Mouse (Mus musculus) MEL (cell line): ENCODE results near the gene Dgcr6. TPM values are rescaled to one million over a fixed set of nuclear protein-coding genes. Genes with fewer than 3 reads are reported as not detected.

Experiments
- DNase-seq: peaks from one replicate; pipeline ENCODE4 v3.0.0; 2011; ENCODE audit warnings: low read depth, low spot score
- H3K27ac ChIP-seq: 2 replicates; pipeline ENCODE4 v1.5.1; 2012; ENCODE audit warnings: low read depth, mild to moderate bottlenecking, control low read depth, low read length, moderate library complexity; ENCODE audit not compliant: control insufficient read depth
- H3K27me3 ChIP-seq, 2 experiments: fragments of 150-350 bp in 1 of 2; sonication (generic) in 1 of 2; 2 replicates each; pipeline ENCODE4 v1.6.1; 2012; ENCODE audit warnings: low read length in 2 of 2, mild to moderate bottlenecking in 2 of 2, improper control_type of control experiment in 1 of 2, moderate library complexity in 1 of 2; ENCODE audit not compliant: insufficient read depth in 2 of 2, control insufficient read depth in 1 of 2
- H3K36me3 ChIP-seq, 2 experiments: 2 replicates each; pipeline ENCODE4 v1.6.1; 2012 to 2014; ENCODE audit warnings: low read length in 2 of 2, improper control_type of control experiment in 1 of 2, inconsistent platforms in 1 of 2, mild to moderate bottlenecking in 1 of 2; ENCODE audit not compliant: insufficient read depth in 2 of 2, control insufficient read depth in 1 of 2
- H3K4me1 ChIP-seq, 2 experiments: fragments of 150-350 bp in 1 of 2; sonication (generic) in 1 of 2; 2 replicates each; pipeline ENCODE4 v1.6.1; 2012; ENCODE audit warnings: low read length in 2 of 2, improper control_type of control experiment in 1 of 2, mild to moderate bottlenecking in 1 of 2; ENCODE audit not compliant: insufficient read depth in 2 of 2, control insufficient read depth in 1 of 2
- H3K4me3 ChIP-seq, 2 experiments: fragments of 150-350 bp in 1 of 2; sonication (generic) in 1 of 2; 2 replicates each; pipeline ENCODE4 v1.5.1; 2012; ENCODE audit warnings: low read depth in 2 of 2, low read length in 2 of 2, mild to moderate bottlenecking in 2 of 2, moderate library complexity in 2 of 2, control low read depth in 1 of 2, improper control_type of control experiment in 1 of 2; ENCODE audit not compliant: control insufficient read depth in 1 of 2, insufficient read depth in 1 of 2
- H3K79me2 ChIP-seq: 2 replicates; pipeline ENCODE4 v1.6.1; 2012; ENCODE audit warnings: mild to moderate bottlenecking, low read length, moderate library complexity; ENCODE audit not compliant: control insufficient read depth, poor library complexity, insufficient read depth
- H3K9ac ChIP-seq: 2 replicates; pipeline ENCODE4 v1.6.1; 2012; ENCODE audit warnings: low read depth, mild to moderate bottlenecking, control low read depth, low read length, moderate library complexity; ENCODE audit not compliant: control insufficient read depth, poor library complexity, severe bottlenecking
- H3K9me3 ChIP-seq: fragments of 150-350 bp; sonication (generic); replicated peaks from 2 replicates; pipeline ENCODE4 v1.6.1; 2012; ENCODE audit warnings: mild to moderate bottlenecking, low read length, improper control_type of control experiment, moderate library complexity; ENCODE audit not compliant: insufficient read depth
- CHD2 ChIP-seq: IDR thresholded peaks from 2 replicates; pipeline ENCODE4 v1.6.1; 2011; ENCODE audit warnings: low read length, improper control_type of control experiment
- EP300 ChIP-seq, 2 experiments: IDR thresholded peaks; 2 replicates each; pipeline ENCODE4 v1.6.1; 2011; ENCODE audit warnings: improper control_type of control experiment in 2 of 2, low read length in 2 of 2, low read depth in 1 of 2, mild to moderate bottlenecking in 1 of 2
- ETS1 ChIP-seq: IDR thresholded peaks from 2 replicates; pipeline ENCODE4 v1.6.1; 2012; ENCODE audit warnings: low read depth, mild to moderate bottlenecking, inconsistent platforms, low read length, improper control_type of control experiment, moderate library complexity
- HCFC1 ChIP-seq: IDR thresholded peaks from 2 replicates; pipeline ENCODE4 v1.6.1; 2012; ENCODE audit warnings: low read depth, mild to moderate bottlenecking, inconsistent platforms, low read length, improper control_type of control experiment, moderate library complexity
- MAFK ChIP-seq: IDR thresholded peaks from 2 replicates; pipeline ENCODE4 v1.6.1; 2011; ENCODE audit warnings: low read depth, mild to moderate bottlenecking, low read length, improper control_type of control experiment, borderline replicate concordance
- MAX ChIP-seq: IDR thresholded peaks from 2 replicates; pipeline ENCODE4 v1.6.1; 2011; ENCODE audit warnings: low read length, improper control_type of control experiment
- MAZ ChIP-seq: IDR thresholded peaks from 2 replicates; pipeline ENCODE4 v1.6.1; 2012; ENCODE audit warnings: low read depth, mild to moderate bottlenecking, inconsistent platforms, low read length, improper control_type of control experiment
- MEF2A ChIP-seq: IDR thresholded peaks from 2 replicates; pipeline ENCODE4 v1.6.1; 2014; ENCODE audit warnings: low read depth, mild to moderate bottlenecking, inconsistent platforms, low read length, improper control_type of control experiment; ENCODE audit not compliant: poor library complexity, insufficient replicate concordance, severe bottlenecking; ENCODE audit errors: extremely low read depth
- MYC ChIP-seq: IDR thresholded peaks from 2 replicates; pipeline ENCODE4 v1.6.1; 2011; ENCODE audit warnings: low read depth, mild to moderate bottlenecking, low read length, improper control_type of control experiment, moderate library complexity
- NELFE ChIP-seq: IDR thresholded peaks from 2 replicates; pipeline ENCODE4 v1.6.1; 2011; ENCODE audit warnings: low read depth, low read length, improper control_type of control experiment
- POLR2AphosphoS2 ChIP-seq: IDR thresholded peaks from 2 replicates; pipeline ENCODE4 v1.6.1; 2011; ENCODE audit warnings: low read length, improper control_type of control experiment
- RAD21 ChIP-seq: IDR thresholded peaks from 2 replicates; pipeline ENCODE4 v1.6.1; 2011; ENCODE audit warnings: mild to moderate bottlenecking, low read depth, low read length, improper control_type of control experiment
- SMC3 ChIP-seq: IDR thresholded peaks from 2 replicates; pipeline ENCODE4 v1.6.1; 2011; ENCODE audit warnings: low read depth, low read length, improper control_type of control experiment
- TAL1 ChIP-seq: IDR thresholded peaks from 2 replicates; pipeline ENCODE4 v1.6.1; 2012; ENCODE audit warnings: mild to moderate bottlenecking, inconsistent platforms, low read length, moderate library complexity, mixed read lengths
- TBP ChIP-seq: IDR thresholded peaks from 2 replicates; pipeline ENCODE4 v1.8.0; 2011; ENCODE audit warnings: low read depth, low read length, improper control_type of control experiment
- TCF12 ChIP-seq: IDR thresholded peaks from 2 replicates; pipeline ENCODE4 v1.6.1; 2014; ENCODE audit warnings: low read depth, mild to moderate bottlenecking, inconsistent platforms, low read length, improper control_type of control experiment, moderate library complexity
- UBTF ChIP-seq: IDR thresholded peaks from 2 replicates; pipeline ENCODE4 v1.6.1; 2012; ENCODE audit warnings: low read depth, mild to moderate bottlenecking, inconsistent platforms, low read length, improper control_type of control experiment, moderate library complexity, borderline replicate concordance; ENCODE audit not compliant: insufficient read depth
- USF2 ChIP-seq, 2 experiments: IDR thresholded peaks; 2 replicates each; pipeline ENCODE4 v1.6.1; 2011 to 2012; ENCODE audit warnings: improper control_type of control experiment in 2 of 2, low read length in 2 of 2, borderline replicate concordance in 1 of 2, inconsistent platforms in 1 of 2, low read depth in 1 of 2, mild to moderate bottlenecking in 1 of 2; ENCODE audit not compliant: insufficient read depth in 1 of 2
- ZKSCAN1 ChIP-seq: IDR thresholded peaks from 2 replicates; pipeline ENCODE4 v1.6.1; 2012; ENCODE audit warnings: low read depth, mild to moderate bottlenecking, inconsistent platforms, low read length, improper control_type of control experiment, moderate library complexity
- polyA plus RNA-seq, 2 experiments: library from polyadenylated mRNA; stranded (reverse) in 1 of 2; unstranded in 1 of 2; fragments of >175 nt in 1 of 2; fragments of >200 nt in 1 of 2; gene quantifications; 2 replicates each; pipeline versions ENCODE4 v1.2.1 to v1.2.4; 2012; ENCODE audit warnings: low replicate concordance in 2 of 2, low read depth in 1 of 2; ENCODE audit not compliant: insufficient read length in 2 of 2, insufficient read depth in 1 of 2, missing spikeins in 1 of 2
- total RNA-seq: library from RNA; depleted of rRNA; stranded (reverse); fragments of 300-350 nt; gene quantifications from 2 replicates; pipeline ENCODE4 v1.2.3, GENCODE M21; 2012

The Dgcr6 gene
- total and polyA plus RNA-seq, 3 experiments: 66.8 to 133 TPM; not detected in 1

DNA sequence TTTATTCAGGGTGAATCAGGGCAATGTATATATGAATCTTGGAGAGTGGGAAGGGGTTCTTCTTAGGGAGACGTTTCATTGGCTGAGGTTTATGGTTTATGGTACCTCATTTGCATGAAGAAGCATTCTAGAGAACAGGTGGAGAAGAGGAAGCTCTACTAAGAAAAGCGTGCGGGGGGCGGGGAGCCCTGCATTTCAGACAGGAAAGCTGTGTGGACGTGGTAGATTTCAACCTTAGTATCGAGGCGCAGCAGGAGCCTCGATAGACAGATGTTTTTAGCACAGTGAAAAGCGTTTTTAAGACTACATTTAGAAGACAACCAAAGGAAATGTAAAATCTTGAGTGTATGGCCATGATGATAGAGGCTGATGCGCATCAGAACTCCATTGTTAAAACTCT, 6.6 kb downstream of the Dgcr6 start:
- Histone ChIP-seq H3K4me3 (0 out of 4 replicates have a peak overlapping the region, but pooled peaks of 1 of the 2 experiments have one; percentile 9), H3K4me1 (peaks cover 12 to 35% of the 10 kb centered on the region in 2 experiments), H3K36me3 (peaks cover 0 to 21% of the 10 kb centered on the region in 2 experiments; a peak in 2 of 4 replicates), H3K27me3 (no peaks in the 10 kb centered on the region), H3K79me2 (no peaks in the 10 kb centered on the region), H3K27ac (no peak overlapping the region), H3K9ac (no peak overlapping the region), H3K9me3 (no peaks in the 10 kb centered on the region)
- peak; percentile 85 for DNase-seq
- no peak for TF ChIP-seq RAD21
- TF ChIP-seq CHD2: peak; percentile 10; the same call in 1 of the 2 replicates
- 0 out of 2 replicates have a peak, but pooled peaks have one; percentile 36 for TF ChIP-seq MYC
- TF ChIP-seq TCF12: peak; percentile 39; the same call in 1 of the 2 replicates
- peak; percentile 17 to 41; a peak in 3 of 4 replicates for TF ChIP-seq EP300 (IDR thresholded peaks at IDR 0.05; ENCODE audit: low read depth in 1 of 2, low read length in 2 of 2)
- TF ChIP-seq USF2 (IDR thresholded peaks at IDR 0.05; ENCODE audit: borderline replicate concordance in 1 of 2, insufficient read depth in 1 of 2, low read depth in 1 of 2, low read length in 2 of 2): no peak
- TF ChIP-seq ZKSCAN1: no peak
- no peak for TF ChIP-seq HCFC1
- no peak for TF ChIP-seq UBTF
- TF ChIP-seq MAZ: no peak
- no peak for TF ChIP-seq MAFK
- TF ChIP-seq SMC3: no peak
- no peak for TF ChIP-seq MEF2A
- TF ChIP-seq NELFE: no peak
- TF ChIP-seq MAX: peak; percentile 39; the same call in 1 of the 2 replicates
- peak; percentile 77 for TF ChIP-seq TBP
- TF ChIP-seq TAL1: peak; percentile 52

- no peaks in the 10 kb centered on the region for H3K9me3 ChIP-seq
- TF ChIP-seq ETS1 (no peak), ZKSCAN1 (no peak), MAFK (no peak), POLR2AphosphoS2 (no peak), EP300 (IDR thresholded peaks at IDR 0.05; ENCODE audit: low read depth in 1 of 2, low read length in 2 of 2) (no peak), RAD21 (no peak)
- H3K79me2 ChIP-seq: no peaks in the 10 kb centered on the region; the same call in 1 of the 2 replicates
- no peak overlapping the region for H3K9ac ChIP-seq
- H3K4me1 ChIP-seq: peaks cover 9 to 25% of the 10 kb centered on the region in 2 experiments
- H3K27me3 ChIP-seq: no peaks in the 10 kb centered on the region
- no peak overlapping the region for H3K27ac ChIP-seq
- H3K4me3 ChIP-seq: no peak overlapping the region
- peaks cover 0 to 15% of the 10 kb centered on the region in 2 experiments; a peak in 2 of 4 replicates for H3K36me3 ChIP-seq
- DNase-seq: no peak
These were observed 8.5 kb downstream of the Dgcr6 start for GRCm38 (mm10) chr16:18061201-18061600.
